Mouse (Mus musculus): ENCODE results near the gene Ksr2.

GRCm38 (mm10) chr5:117574894-117575293, 161.1 kb downstream of the Ksr2 start:
- TF ChIP-seq CTCF (IDR thresholded peaks at IDR 0.05; ENCODE audit: low read depth, low read length) (no peak), POLR2A (IDR thresholded peaks at IDR 0.05; ENCODE audit: extremely low read depth, insufficient read depth, low read length) (no peak)

Data from liver, adult 2 months (tissue).